Mouse (Mus musculus) colon, adult 2 months (tissue): Measurements from ENCODE around the gene Rpl15. TPM values are rescaled to one million over a fixed set of nuclear protein-coding genes. Genes with fewer than 3 reads are reported as not detected.

Experiments
- polyA plus RNA-seq: library from polyadenylated mRNA; depleted of rRNA; stranded (reverse); fragments of >200 nt; gene quantifications from 2 replicates; pipeline ENCODE4 v1.2.3, GENCODE M21; 2012; rRNA removed

Gene Rpl15
- polyA plus RNA-seq, result 181 and 193 TPM in 2 replicates

DNA sequence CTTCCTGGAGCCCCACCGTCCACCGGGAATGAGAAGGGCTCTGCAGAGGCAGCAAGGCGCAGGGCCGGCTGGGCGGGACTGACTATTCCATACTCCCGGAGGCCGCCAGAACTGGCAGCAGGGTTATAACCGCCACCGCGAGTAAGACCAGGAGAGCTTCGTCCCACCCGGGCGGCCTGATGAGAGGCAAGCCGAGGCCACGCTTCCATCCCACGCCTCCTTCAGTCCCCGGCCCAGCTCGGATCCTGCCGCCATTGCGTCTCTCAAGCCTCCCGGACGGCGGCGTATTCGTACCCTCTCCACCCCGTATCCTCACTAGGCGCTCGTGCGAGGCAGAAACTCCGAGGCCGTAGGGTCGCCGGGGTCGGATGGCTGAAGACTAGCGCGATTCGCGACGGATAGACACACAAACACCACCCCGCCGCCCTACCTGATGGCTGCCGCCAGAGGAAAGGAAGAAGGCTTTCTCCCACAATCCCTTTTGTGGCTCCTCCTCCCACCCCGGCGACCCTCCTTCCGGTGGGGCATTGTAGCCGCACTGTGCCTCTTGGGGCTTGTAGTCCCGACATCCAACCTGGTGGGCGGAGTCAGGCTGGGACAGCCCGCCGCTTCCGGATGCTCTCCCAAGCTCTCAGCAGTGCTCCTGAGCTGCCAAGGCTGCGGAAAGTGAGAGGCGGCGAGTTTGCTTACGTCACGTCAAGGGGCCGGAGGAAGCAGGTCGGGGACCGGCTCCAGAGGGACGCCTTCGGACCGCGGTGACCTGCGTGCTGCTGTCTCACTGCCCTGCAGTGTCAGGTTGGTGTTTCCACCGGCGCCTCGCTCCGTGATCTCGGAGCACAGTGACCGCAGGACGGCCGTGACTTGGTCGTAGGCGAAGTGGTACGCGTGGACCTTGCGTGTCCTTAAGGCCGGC is at the start of gene Rpl15, which contains the start of gene Nkiras1:
Gene Rpl15 (minus strand): TSS at position 863 of the 913 bp plus-strand sequence.
Gene Nkiras1 (plus strand): TSS at position 608 of the 913 bp plus-strand sequence.

DNA sequence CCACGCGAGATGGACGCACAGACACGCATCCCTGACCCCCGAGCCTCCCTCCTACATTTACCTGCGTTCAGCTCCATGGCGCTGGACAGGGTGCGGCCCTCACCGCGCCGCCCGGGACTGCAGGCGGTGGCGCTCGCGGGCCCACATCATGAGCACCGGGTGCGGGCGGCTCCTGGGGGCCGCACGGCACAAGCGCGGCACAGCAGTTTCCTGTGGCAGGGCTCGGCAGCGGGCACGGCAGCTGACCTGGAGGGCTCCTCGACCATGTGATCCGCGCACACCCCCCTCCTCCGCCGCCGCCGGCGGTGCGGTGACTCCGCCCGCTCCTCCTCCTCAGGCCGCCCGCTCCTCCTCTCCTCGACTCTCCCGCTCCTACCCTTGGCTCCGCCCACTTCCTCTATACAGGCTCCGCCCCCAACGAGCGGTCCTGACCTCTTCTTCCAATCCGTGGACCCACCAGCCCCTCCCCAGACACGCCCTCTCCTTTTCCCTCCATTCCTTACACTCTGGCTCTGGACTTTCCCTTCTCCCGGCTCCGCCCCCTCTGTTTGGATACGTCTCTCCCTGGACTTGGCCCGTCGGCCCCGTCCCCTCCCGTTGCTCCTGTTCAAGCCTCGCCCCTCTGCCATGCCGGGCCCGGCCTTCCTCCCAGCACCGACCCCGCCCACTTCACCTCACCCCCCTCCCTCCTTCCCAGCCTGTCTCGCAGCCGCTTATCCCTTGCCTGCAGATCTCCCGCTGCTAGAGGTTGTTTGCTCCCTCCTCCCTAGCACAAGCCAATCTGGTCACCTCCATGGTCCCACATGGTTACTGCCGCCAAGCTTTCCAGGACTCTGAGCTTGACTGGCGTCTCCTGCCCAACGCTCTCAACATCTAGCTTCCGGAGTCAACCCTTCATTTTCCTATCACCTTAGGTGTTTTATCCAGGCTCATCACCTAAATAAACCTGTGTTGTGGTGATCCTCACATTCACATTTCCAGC is 32.1 kb downstream of the Rpl15 start, which contains the start of gene Nr1d2:
Gene Nr1d2 (minus strand): TSS at position 378 of the 982 bp plus-strand sequence.

Other genes with a start within 250 kb of the Rpl15 start
- gene Nr1d2, start 32.3 kb downstream of the Rpl15 start, polyA plus RNA-seq, result 12.7 and 12.8 TPM in 2 replicates
- gene Nkiras1, start 255 bp downstream of the Rpl15 start, polyA plus RNA-seq, result 2.2 TPM in 2 replicates
- 11.1 and 11.5 TPM in 2 replicates for gene Ube2e1, start 60.5 kb upstream of the Rpl15 start, polyA plus RNA-seq